In genomic region chr11:60932503-60933020, GRCm38 (mm10) we compare ENCODE assay signal across 8 mouse cellular contexts. TPM values are rescaled to one million over a fixed set of nuclear protein-coding genes. Genes with fewer than 3 reads are reported as not detected.
DNase-seq lines count a peak whose midpoint lies in the region; ATAC-seq and TF ChIP-seq lines count a peak whose summit lies in the region.

No protein-coding gene starts in this region.

- H3K27me3 ChIP-seq in kidney, embryonic 14.5 days (ENCODE audit: control insufficient read depth, insufficient read depth, low read length): no peaks in the 10 kb centered on the region
- no peaks in the 10 kb centered on the region for H3K27me3 ChIP-seq in G1E (ENCODE audit: insufficient read depth, low read length)
- no peaks in the 10 kb centered on the region for H3K27me3 ChIP-seq in forebrain, postnatal 0 days (ENCODE audit: insufficient read depth, low read length)
- no peaks in the 10 kb centered on the region for H3K27me3 ChIP-seq in liver, embryonic 14.5 days (ENCODE audit: control insufficient read depth, insufficient read depth, low read length)

- H3K36me3 ChIP-seq in kidney, embryonic 14.5 days (ENCODE audit: control insufficient read depth, insufficient read depth, low read length): peaks cover 7% of the 10 kb centered on the region; the same call in 1 of the 2 replicates
- H3K36me3 ChIP-seq in G1E (replicated peaks): peaks cover 64% of the 10 kb centered on the region
- H3K36me3 ChIP-seq in forebrain, postnatal 0 days (ENCODE audit: insufficient read depth): no peaks in the 10 kb centered on the region
- peaks cover 8% of the 10 kb centered on the region for H3K36me3 ChIP-seq in liver, embryonic 14.5 days (replicated peaks; ENCODE audit: control insufficient read depth, insufficient read depth, low read depth)

- no peak for DNase-seq in kidney, adult 11 months
- DNase-seq in G1E (ENCODE audit: low spot score): peak; percentile 32
- DNase-seq in forebrain, postnatal 0 days: no peak
- DNase-seq in liver, embryonic 14.5 days (ENCODE audit: low read depth in 3 of 3, low spot score in 3 of 3): no peak
- no peak for DNase-seq in embryo, embryonic 10 days (ENCODE audit: low spot score)
- no peak for DNase-seq in layer of hippocampus, adult 8-10 months (ENCODE audit: low spot score in 2 of 2)
- DNase-seq in urinary bladder, postnatal 4 days (ENCODE audit: low spot score in 2 of 2): no peak

- H3K27ac ChIP-seq in kidney, embryonic 14.5 days (ENCODE audit: low read depth, low read length): peak overlapping the region; percentile 75
- H3K27ac ChIP-seq in forebrain, postnatal 0 days (ENCODE audit: low read depth, low read length): no peak overlapping the region
- H3K27ac ChIP-seq in liver, embryonic 14.5 days: peak overlapping the region; percentile 85

- peak overlapping the region; percentile 86 for H3K9ac ChIP-seq in kidney, embryonic 14.5 days (ENCODE audit: low read depth, low read length)
- peak overlapping the region; percentile 78 for H3K9ac ChIP-seq in forebrain, postnatal 0 days
- peak overlapping the region; percentile 99 for H3K9ac ChIP-seq in liver, embryonic 14.5 days (replicated peaks)

- no peak for TF ChIP-seq CTCF in G1E (IDR thresholded peaks at IDR 0.05; ENCODE audit: low read depth, low read length)
- TF ChIP-seq CTCF in forebrain, postnatal 0 days (IDR thresholded peaks at IDR 0.05; ENCODE audit: low read depth): no peak
- no peak for TF ChIP-seq CTCF in liver, embryonic 14.5 days (IDR thresholded peaks at IDR 0.05; ENCODE audit: low read depth)

- H3K9me3 ChIP-seq in kidney, embryonic 14.5 days (ENCODE audit: control insufficient read depth, low read length): no peaks in the 10 kb centered on the region
- H3K9me3 ChIP-seq in G1E (replicated peaks): no peaks in the 10 kb centered on the region
- H3K9me3 ChIP-seq in forebrain, postnatal 0 days (ENCODE audit: low read length): no peaks in the 10 kb centered on the region
- no peaks in the 10 kb centered on the region for H3K9me3 ChIP-seq in liver, embryonic 14.5 days (ENCODE audit: control insufficient read depth, low read length)

- ATAC-seq in kidney, embryonic 14.5 days (ENCODE audit: low FRiP score, low TSS enrichment): no peak
- no peak for ATAC-seq in G1E (ENCODE audit: extremely low read depth, insufficient number of reproducible peaks, low FRiP score, poor library complexity, severe bottlenecking)
- ATAC-seq in forebrain, postnatal 0 days: no peak
- ATAC-seq in liver, embryonic 14.5 days (ENCODE audit: insufficient read depth): no peak

- H3K4me1 ChIP-seq in kidney, embryonic 14.5 days (ENCODE audit: control insufficient read depth, insufficient read depth, low read length): peaks cover 51% of the 10 kb centered on the region
- peaks cover 71% of the 10 kb centered on the region for H3K4me1 ChIP-seq in G1E (ENCODE audit: insufficient read depth, low read depth, low read length)
- peaks cover 4% of the 10 kb centered on the region for H3K4me1 ChIP-seq in forebrain, postnatal 0 days (ENCODE audit: insufficient read depth)
- H3K4me1 ChIP-seq in liver, embryonic 14.5 days (replicated peaks; ENCODE audit: control insufficient read depth in 2 of 2, insufficient read depth in 2 of 2, low read length in 1 of 2): peaks cover 46 to 59% of the 10 kb centered on the region in 2 experiments

- no peak for TF ChIP-seq EP300 in liver, embryonic 14.5 days (IDR thresholded peaks at IDR 0.05; ENCODE audit: low read depth)

- 3% methylated on average over 7 of the region's 7 CpGs for WGBS in kidney, embryonic 14.5 days
- whole genome bisulfite sequencing in forebrain, postnatal 0 days: 5% methylated on average over 7 of the region's 7 CpGs
- WGBS in liver, embryonic 14.5 days (ENCODE audit: insufficient replicate concordance): 3% methylated on average over 7 of the region's 7 CpGs

- peak overlapping the region; percentile 84 for H3K4me2 ChIP-seq in kidney, embryonic 14.5 days (replicated peaks; ENCODE audit: low read depth, low read length)
- H3K4me2 ChIP-seq in forebrain, postnatal 0 days (ENCODE audit: low read depth): peak overlapping the region; percentile 77
- peak overlapping the region; percentile 77 for H3K4me2 ChIP-seq in liver, embryonic 14.5 days (ENCODE audit: low read depth)

- peak overlapping the region; percentile 91 for H3K4me3 ChIP-seq in kidney, embryonic 14.5 days (ENCODE audit: low read length)
- H3K4me3 ChIP-seq in G1E (ENCODE audit: low read depth, low read length): peak overlapping the region; percentile 91
- peak overlapping the region; percentile 80 for H3K4me3 ChIP-seq in forebrain, postnatal 0 days (ENCODE audit: low read depth, low read length)
- H3K4me3 ChIP-seq in liver, embryonic 14.5 days (ENCODE audit: insufficient read depth in 1 of 2, low read depth in 2 of 2, low read length in 2 of 2): peak overlapping the region; percentile 91 to 95

RNA-seq across cellular contexts. Expression of gene Map2k3, which starts 0.7 kb away (rescaled TPM):
- 69.0 and 106 TPM in 2 replicates for polyA plus RNA-seq in kidney, embryonic 14.5 days (2014; fragmentation: Nextera tagmentation; extraction: Ambion mirVana)
- total RNA-seq in G1E (2014; fragmentation: Nextera tagmentation): 24.6 and 32.1 TPM in 2 replicates
- 22.1 and 30.6 TPM in 2 replicates for total RNA-seq in G1E (2017)
- 189 and 219 TPM in 2 replicates for polyA plus RNA-seq in G1E (2012)
- total RNA-seq in forebrain, postnatal 0 days (2014; rRNA removed): 10.6 and 14.8 TPM in 2 replicates
- polyA plus RNA-seq in forebrain, postnatal 0 days (2015; fragmentation: Nextera tagmentation; extraction: Ambion mirVana): 17.6 and 20.5 TPM in 2 replicates
- 37.0 and 44.7 TPM in 2 replicates for polyA plus RNA-seq in liver, embryonic 14.5 days (2012; rRNA removed)
- 100 and 124 TPM in 2 replicates for polyA plus RNA-seq in liver, embryonic 14.5 days (2014; fragmentation: Nextera tagmentation; extraction: Ambion mirVana)
- total RNA-seq in layer of hippocampus, adult 8-10 months (2022): 10 to 100 TPM; 12.8 to 19.8 (median 16.8) TPM

RNA-seq across cellular contexts. Expression of gene Natd1, which starts 18.0 kb away (rescaled TPM):
- 15.7 and 25.0 TPM in 2 replicates for polyA plus RNA-seq in kidney, embryonic 14.5 days (2014; fragmentation: Nextera tagmentation; extraction: Ambion mirVana)
- total RNA-seq in G1E (2014; fragmentation: Nextera tagmentation) (10.5 and 10.9 TPM in 2 replicates), G1E (2017) (6.4 and 7.7 TPM in 2 replicates)
- 5.4 and 5.9 TPM in 2 replicates for polyA plus RNA-seq in G1E (2012)
- 19.2 and 29.7 TPM in 2 replicates for total RNA-seq in forebrain, postnatal 0 days (2014; rRNA removed)
- polyA plus RNA-seq in forebrain, postnatal 0 days (2015; fragmentation: Nextera tagmentation; extraction: Ambion mirVana): 17.2 and 18.1 TPM in 2 replicates
- polyA plus RNA-seq in liver, embryonic 14.5 days (2012; rRNA removed): 10.7 and 14.0 TPM in 2 replicates
- 11.1 and 15.0 TPM in 2 replicates for polyA plus RNA-seq in liver, embryonic 14.5 days (2014; fragmentation: Nextera tagmentation; extraction: Ambion mirVana)
- total RNA-seq in layer of hippocampus, adult 8-10 months (2022): 10 to 100 TPM in 3 of 4 experiments, 1 to 10 TPM in 1; 9.4 to 16.6 (median 13.1) TPM

RNA-seq across cellular contexts. Expression of gene Tmem11, which starts 53.5 kb away (rescaled TPM):
- polyA plus RNA-seq in kidney, embryonic 14.5 days (2014; fragmentation: Nextera tagmentation; extraction: Ambion mirVana): 72.8 and 72.9 TPM in 2 replicates
- total RNA-seq in G1E (2014; fragmentation: Nextera tagmentation) (32.5 and 38.0 TPM in 2 replicates), G1E (2017) (56.3 and 60.2 TPM in 2 replicates)
- polyA plus RNA-seq in G1E (2012): 29.6 and 29.8 TPM in 2 replicates
- 45.1 and 48.7 TPM in 2 replicates for total RNA-seq in forebrain, postnatal 0 days (2014; rRNA removed)
- polyA plus RNA-seq in forebrain, postnatal 0 days (2015; fragmentation: Nextera tagmentation; extraction: Ambion mirVana): 57.2 and 58.5 TPM in 2 replicates
- polyA plus RNA-seq in liver, embryonic 14.5 days (2012; rRNA removed): 30.9 and 35.7 TPM in 2 replicates
- polyA plus RNA-seq in liver, embryonic 14.5 days (2014; fragmentation: Nextera tagmentation; extraction: Ambion mirVana): 25.1 and 27.5 TPM in 2 replicates
- total RNA-seq in layer of hippocampus, adult 8-10 months (2022): 10 to 100 TPM; 25.3 to 27.8 (median 27.1) TPM
